Mouse (Mus musculus) splenic B cell, adult 2 months (primary cell): Measurements from ENCODE around the gene Serpinb1c.
A peak's percentile ranks its signal among the peaks of the same experiment; 100 is the strongest.
"Not testable (repeated sequence)": the region's sequence is repeated elsewhere in the genome, so short reads cannot be mapped to it uniquely, and the experiment has no call there.

Source experiments
- DNase-seq: peaks from one replicate; pipeline ENCODE4 v3.0.0-alpha.2; 2011; ENCODE audit warnings: low read depth, low spot score
- H3K27me3 ChIP-seq: 2 replicates; pipeline ENCODE4 v1.6.1; 2012; ENCODE audit warnings: mild to moderate bottlenecking, low read length, moderate library complexity, mixed read lengths; ENCODE audit not compliant: control insufficient read depth, poor library complexity, insufficient read depth, severe bottlenecking
- H3K36me3 ChIP-seq: 2 replicates; pipeline ENCODE4 v1.6.1; 2012; ENCODE audit warnings: mild to moderate bottlenecking, low read length, moderate library complexity, mixed read lengths; ENCODE audit not compliant: control insufficient read depth, poor library complexity, insufficient read depth, severe bottlenecking

Serpinb1c gene

DNA sequence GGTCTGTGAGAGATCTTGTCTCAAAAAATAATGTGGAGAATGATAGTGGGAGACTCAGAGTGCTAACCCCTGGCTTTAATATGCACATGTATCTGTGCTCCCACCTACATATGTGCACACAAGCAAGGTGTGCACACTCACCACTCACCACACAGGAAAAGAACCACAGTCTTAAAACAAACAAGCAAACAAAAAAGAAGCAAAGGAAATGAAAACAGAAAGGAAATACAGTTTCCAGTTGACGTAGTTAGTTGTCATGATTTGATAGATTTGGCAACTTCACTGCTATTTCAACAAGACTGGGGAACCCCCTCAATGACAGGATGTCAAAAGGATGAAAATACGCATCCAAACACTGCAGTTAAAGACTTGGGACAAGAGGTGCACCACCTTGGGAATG lies 1.1 kb upstream of the Serpinb1c start:
- not testable (repeated sequence) for H3K36me3 ChIP-seq, DNase-seq, H3K27me3 ChIP-seq

DNA sequence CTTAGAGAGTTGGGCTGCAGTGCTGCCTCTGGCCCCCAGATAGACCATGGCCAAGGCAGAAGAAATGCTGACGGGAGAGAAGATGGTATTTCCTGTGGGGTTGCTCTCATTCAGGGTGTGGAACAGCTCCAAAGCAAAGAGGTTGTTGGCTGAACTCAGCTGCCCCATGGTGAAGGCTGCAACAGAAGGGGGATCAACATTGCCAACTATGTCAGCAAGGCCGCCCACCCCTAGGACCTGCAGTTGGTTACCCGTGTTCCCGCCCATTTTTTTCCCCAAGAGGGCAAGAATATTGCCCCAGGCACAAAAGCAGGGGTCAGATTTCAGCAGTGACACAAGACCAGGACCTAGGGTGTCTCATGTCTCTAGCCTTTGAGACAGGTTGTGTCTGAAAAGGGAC lies 1.1 kb downstream of the Serpinb1c start:
- DNase-seq = no peak
- Histone ChIP-seq H3K27me3 (no peaks in the 10 kb centered on the region), H3K36me3 (no peaks in the 10 kb centered on the region)

GRCm38 (mm10) chr13:32884755-32885154 lies 13.3 kb downstream of the Serpinb1c start:
- no peak for DNase-seq
- H3K36me3 ChIP-seq = no peaks in the 10 kb centered on the region

DNA sequence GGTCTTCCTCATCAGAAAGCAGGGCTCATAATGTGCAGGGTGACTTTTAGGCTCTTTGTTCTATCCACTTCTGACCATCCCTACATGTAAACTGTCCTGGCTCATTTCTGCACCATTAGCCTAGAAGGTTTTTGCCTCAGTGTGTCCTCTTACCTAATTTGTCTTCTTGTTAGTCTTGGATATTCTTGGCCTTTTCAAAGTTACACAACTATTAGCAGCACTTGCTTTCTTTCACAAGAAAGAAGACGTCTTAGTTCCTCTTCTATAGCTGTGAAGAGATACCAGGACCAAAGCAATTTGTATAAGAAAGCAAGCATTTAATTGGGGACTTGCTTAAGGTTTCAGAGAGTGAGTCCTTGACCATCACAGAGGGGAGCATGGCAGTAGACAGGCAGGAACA lies 24.1 kb downstream of the Serpinb1c start:
- no peak for DNase-seq
- no peaks in the 10 kb centered on the region for H3K36me3 ChIP-seq
- H3K27me3 ChIP-seq = no peaks in the 10 kb centered on the region

More at GRCm38 (mm10) chr13:32884755-32885154, 13.3 kb downstream of the Serpinb1c start:
- no peaks in the 10 kb centered on the region for H3K27me3 ChIP-seq

GRCm38 (mm10) chr13:32868843-32869242 lies 29.2 kb downstream of the Serpinb1c start:
- no peak for DNase-seq
- H3K36me3 ChIP-seq = no peaks in the 10 kb centered on the region
- H3K27me3 ChIP-seq = no peaks in the 10 kb centered on the region

GRCm38 (mm10) chr13:32868233-32868632 lies 29.8 kb downstream of the Serpinb1c start:
- H3K27me3 ChIP-seq, H3K36me3 ChIP-seq: not testable (repeated sequence)
- peak; percentile 45 for DNase-seq

GRCm38 (mm10) chr13:32867030-32867429 lies 31.0 kb downstream of the Serpinb1c start:
- H3K27me3 ChIP-seq = no peaks in the 10 kb centered on the region
- H3K36me3 ChIP-seq = no peaks in the 10 kb centered on the region
- no peak for DNase-seq

DNA sequence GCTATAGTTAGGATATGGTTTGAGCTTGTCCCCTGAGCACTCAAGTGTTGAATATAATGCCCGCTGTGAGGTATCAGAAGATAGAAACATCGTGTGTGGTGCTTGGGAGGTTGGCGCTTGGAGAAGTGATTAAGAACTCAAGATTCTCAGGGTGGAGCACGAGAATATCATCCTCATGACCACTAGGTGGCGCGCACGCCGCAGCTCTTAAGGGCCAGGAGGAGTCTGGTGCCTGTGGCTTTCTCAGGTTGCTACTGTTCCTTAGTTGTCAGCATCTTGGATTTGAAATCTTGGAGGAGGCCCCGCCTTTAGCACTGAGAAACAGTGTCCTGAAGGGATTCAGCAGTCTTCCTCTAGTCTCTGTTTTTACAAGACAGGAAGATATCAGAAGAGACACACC lies 31.5 kb downstream of the Serpinb1c start:
- Histone ChIP-seq H3K27me3 (no peaks in the 10 kb centered on the region), H3K36me3 (no peaks in the 10 kb centered on the region)
- DNase-seq = peak; percentile 87

DNA sequence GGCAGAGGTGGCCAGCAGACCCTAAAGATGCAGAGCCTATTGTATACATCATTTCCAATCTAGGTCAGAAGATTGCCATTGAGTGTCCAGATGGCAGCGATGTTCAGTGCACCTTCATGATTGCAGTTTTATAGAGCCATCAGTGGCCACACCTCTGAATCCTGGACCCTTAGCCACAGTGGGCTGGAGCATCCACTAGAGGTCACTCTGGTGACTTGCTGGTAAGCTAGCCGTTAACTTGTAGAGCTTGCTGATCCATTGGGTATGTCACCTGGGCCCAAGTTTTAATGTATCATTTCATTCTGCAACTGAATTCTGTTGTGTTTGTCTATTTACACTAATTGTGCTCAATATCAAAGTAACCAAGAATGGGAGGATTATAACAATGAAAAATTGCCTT lies 32.4 kb downstream of the Serpinb1c start:
- no peaks in the 10 kb centered on the region for H3K36me3 ChIP-seq
- DNase-seq = peak; percentile 32
- H3K27me3 ChIP-seq = no peaks in the 10 kb centered on the region

DNA sequence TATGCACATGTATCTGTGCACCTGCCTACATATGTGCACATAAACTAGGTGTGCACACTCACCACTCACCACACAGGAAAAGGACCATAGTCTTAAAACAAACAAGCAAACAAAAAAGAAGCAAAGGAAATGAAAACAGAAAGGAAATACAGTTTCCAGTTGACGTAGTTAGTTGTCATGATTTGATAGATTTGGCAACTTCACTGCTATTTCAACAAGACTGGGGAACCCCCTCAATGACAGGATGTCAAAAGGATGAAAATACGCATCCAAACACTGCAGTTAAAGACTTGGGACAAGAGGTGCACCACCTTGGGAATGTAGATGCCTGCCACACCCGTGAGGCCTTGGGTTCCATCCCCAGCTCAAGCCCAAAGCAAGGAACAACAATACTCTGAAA lies 33.5 kb downstream of the Serpinb1c start:
- not testable (repeated sequence) for DNase-seq, H3K27me3 ChIP-seq, H3K36me3 ChIP-seq

DNA sequence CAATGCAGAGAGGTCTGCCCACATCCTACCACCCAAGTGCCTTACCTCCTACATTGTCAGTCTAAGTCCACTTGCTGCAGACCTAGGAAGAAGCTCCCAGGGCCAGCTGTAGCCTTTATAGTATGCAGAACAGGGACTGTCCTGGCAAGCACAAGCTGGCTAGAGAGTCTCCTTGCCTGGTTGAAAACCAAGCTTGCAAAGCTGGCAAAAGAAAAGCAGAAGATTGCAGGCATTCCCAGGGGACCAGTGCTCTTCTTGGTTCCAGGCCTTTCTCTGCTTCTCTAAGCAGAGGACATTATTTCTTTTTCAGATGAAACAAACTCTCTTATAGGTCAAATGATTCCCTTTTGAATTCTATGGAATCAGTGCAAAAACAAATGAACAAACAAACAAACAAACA lies 34.6 kb downstream of the Serpinb1c start:
- no peaks in the 10 kb centered on the region for H3K36me3 ChIP-seq
- H3K27me3 ChIP-seq = no peaks in the 10 kb centered on the region
- DNase-seq = peak; percentile 65

- H3K36me3 ChIP-seq = no peaks in the 10 kb centered on the region
- DNase-seq = no peak
Measured at GRCm38 (mm10) chr13:32860821-32861220, 37.2 kb downstream of the Serpinb1c start.

DNA sequence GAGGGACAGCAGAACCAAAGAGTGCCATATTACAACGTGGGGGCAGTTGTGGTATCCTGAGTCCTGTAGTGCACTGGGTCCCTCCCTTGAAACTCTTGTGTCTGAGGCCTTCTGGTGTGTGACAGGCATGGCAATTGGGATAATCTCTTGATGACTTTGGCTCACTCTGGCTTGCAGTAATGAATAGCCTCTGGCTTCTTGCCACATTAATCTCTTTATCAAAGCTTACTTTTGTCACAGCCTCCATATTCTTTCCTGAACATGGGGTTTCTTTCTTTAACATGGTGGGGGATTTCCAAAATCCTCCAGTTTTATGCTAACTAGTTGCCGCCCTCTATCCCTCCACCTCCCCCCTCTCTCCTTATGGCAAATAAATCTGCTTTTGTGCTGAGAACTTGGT lies 44.9 kb downstream of the Serpinb1c start:
- no peak for DNase-seq
- H3K27me3 ChIP-seq = peaks cover 2% of the 10 kb centered on the region; the same call in 1 of the 2 replicates
- H3K36me3 ChIP-seq = peaks cover 3% of the 10 kb centered on the region

More at GRCm38 (mm10) chr13:32860821-32861220, 37.2 kb downstream of the Serpinb1c start:
- H3K27me3 ChIP-seq = peaks cover 2% of the 10 kb centered on the region; the same call in 1 of the 2 replicates

DNA sequence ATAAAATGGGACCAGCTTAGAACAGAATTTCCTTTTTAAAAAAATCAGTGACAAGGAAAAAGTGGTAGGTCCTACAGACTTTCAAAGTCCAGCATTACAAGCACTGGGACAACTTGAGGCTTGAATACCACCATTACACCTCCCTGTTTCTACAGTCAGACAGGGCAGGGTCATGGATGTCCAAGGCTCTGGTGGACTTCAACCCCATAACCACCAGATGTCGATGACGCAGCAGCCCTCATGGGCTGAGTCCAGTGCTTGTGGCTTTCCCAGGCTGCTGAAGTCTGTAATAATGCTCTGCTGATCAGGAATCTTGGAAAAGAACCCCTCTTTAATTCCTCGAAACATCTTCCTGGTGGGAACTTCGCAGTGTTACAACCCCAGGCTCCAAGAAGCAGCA lies 45.5 kb downstream of the Serpinb1c start:
- H3K27me3 ChIP-seq = no peaks in the 10 kb centered on the region; the same call in 1 of the 2 replicates
- no peak for DNase-seq
- H3K36me3 ChIP-seq = peaks cover 4% of the 10 kb centered on the region

DNA sequence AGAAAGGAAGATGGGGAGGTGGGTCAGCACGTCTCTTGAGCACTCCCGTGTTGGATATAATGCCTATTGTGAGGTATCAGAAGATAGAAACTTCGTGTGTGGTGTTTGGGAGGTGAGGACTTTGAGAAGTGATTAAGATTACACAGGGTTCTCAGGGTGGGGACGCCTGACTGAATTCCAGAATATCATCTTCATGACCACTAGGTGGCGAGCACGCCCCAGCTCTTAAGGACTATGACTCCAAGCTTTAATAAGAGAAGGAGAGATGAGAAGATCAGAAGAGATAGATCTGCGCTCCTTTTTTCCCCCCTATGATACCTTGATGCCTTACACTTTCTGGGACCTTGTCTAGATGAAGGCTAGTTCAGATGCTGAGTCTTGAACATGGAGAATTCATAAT lies 46.0 kb downstream of the Serpinb1c start:
- peak; percentile 84 for DNase-seq

GRCm38 (mm10) chr13:32850668-32851404 lies 47.2 kb downstream of the Serpinb1c start, which contains the start of gene Serpinb1a:
Serpinb1a (minus strand) TSS chr13:32851185.
- DNase-seq = peak; percentile 86
- Histone ChIP-seq H3K36me3 (peaks cover 11% of the 10 kb centered on the region), H3K27me3 (no peaks in the 10 kb centered on the region; the same call in 1 of the 2 replicates)

More for the DNA sequence above, 46.0 kb downstream of the Serpinb1c start:
- Histone ChIP-seq H3K36me3 (peaks cover 5% of the 10 kb centered on the region), H3K27me3 (no peaks in the 10 kb centered on the region; the same call in 1 of the 2 replicates)
